Mouse (Mus musculus) urinary bladder, postnatal 10 days (tissue): ENCODE measurements around the gene Dmpk.
A peak's percentile ranks its signal among the peaks of the same experiment; 100 is the strongest.
"Not testable (repeated sequence)": the region's sequence is repeated elsewhere in the genome, so short reads cannot be mapped to it uniquely, and the experiment has no call there.

Experiments used
- DNase-seq: peaks from one replicate; pipeline ENCODE4 v3.0.0; 2022; ENCODE audit warnings: low spot score

The Dmpk gene

GRCm38 (mm10) chr7:19083701-19084100 lies at the start of gene Dmpk:
Gene Dmpk (plus strand): TSS chr7:19083849.
- DNase-seq: no peak

- DNase-seq: no peak
Observed at GRCm38 (mm10) chr7:19044616-19045015, 39.0 kb upstream of the Dmpk start.

- DNase-seq: no peak
Observed at GRCm38 (mm10) chr7:19046286-19047069, 37.2 kb upstream of the Dmpk start.

GRCm38 (mm10) chr7:19048006-19048527 lies 35.6 kb upstream of the Dmpk start:
- DNase-seq: no peak

GRCm38 (mm10) chr7:19049252-19049651 lies 34.4 kb upstream of the Dmpk start:
- no peak for DNase-seq

- no peak for DNase-seq
Observed at GRCm38 (mm10) chr7:19050172-19050571, 33.5 kb upstream of the Dmpk start.

GRCm38 (mm10) chr7:19051161-19051560 lies 32.5 kb upstream of the Dmpk start:
- DNase-seq: no peak

- DNase-seq: no peak
Observed at GRCm38 (mm10) chr7:19052345-19053135, 31.1 kb upstream of the Dmpk start.

GRCm38 (mm10) chr7:19053136-19053532 lies 30.5 kb upstream of the Dmpk start:
- DNase-seq: no peak

- DNase-seq: no peak
Observed at GRCm38 (mm10) chr7:19054047-19054776, 29.4 kb upstream of the Dmpk start, which contains the start of gene Rsph6a. Gene Rsph6a (plus strand): TSS chr7:19054690.

GRCm38 (mm10) chr7:19054777-19055076 lies 28.9 kb upstream of the Dmpk start:
- no peak for DNase-seq

GRCm38 (mm10) chr7:19055108-19055507 lies 28.5 kb upstream of the Dmpk start:
- DNase-seq: no peak

GRCm38 (mm10) chr7:19057405-19057804 lies 26.2 kb upstream of the Dmpk start:
- DNase-seq: no peak

GRCm38 (mm10) chr7:19065896-19066295 lies 17.8 kb upstream of the Dmpk start:
- no peak for DNase-seq

GRCm38 (mm10) chr7:19067063-19067462 lies 16.6 kb upstream of the Dmpk start:
- DNase-seq: no peak

GRCm38 (mm10) chr7:19067935-19068334 lies 15.7 kb upstream of the Dmpk start:
- no peak for DNase-seq

- no peak for DNase-seq
Observed at GRCm38 (mm10) chr7:19068707-19069106, 14.9 kb upstream of the Dmpk start.

- DNase-seq: no peak
Observed at GRCm38 (mm10) chr7:19069500-19069899, 14.1 kb upstream of the Dmpk start.

- not testable (repeated sequence) for DNase-seq
Observed at GRCm38 (mm10) chr7:19071024-19071423, 12.6 kb upstream of the Dmpk start.

GRCm38 (mm10) chr7:19073504-19073903 lies 10.1 kb upstream of the Dmpk start:
- peak; percentile 13 for DNase-seq

GRCm38 (mm10) chr7:19074494-19074893 lies 9.2 kb upstream of the Dmpk start:
- DNase-seq: no peak

- DNase-seq: no peak
Observed at GRCm38 (mm10) chr7:19075231-19075630, 8.4 kb upstream of the Dmpk start.
